Mouse (Mus musculus): Measurements from ENCODE around the gene Ccdc91. TPM values are rescaled to one million over a fixed set of nuclear protein-coding genes. Genes with fewer than 3 reads are reported as not detected.

Ccdc91 gene
- polyA plus RNA-seq, 1 experiment from 2014 or later: 25.8 TPM

DNA sequence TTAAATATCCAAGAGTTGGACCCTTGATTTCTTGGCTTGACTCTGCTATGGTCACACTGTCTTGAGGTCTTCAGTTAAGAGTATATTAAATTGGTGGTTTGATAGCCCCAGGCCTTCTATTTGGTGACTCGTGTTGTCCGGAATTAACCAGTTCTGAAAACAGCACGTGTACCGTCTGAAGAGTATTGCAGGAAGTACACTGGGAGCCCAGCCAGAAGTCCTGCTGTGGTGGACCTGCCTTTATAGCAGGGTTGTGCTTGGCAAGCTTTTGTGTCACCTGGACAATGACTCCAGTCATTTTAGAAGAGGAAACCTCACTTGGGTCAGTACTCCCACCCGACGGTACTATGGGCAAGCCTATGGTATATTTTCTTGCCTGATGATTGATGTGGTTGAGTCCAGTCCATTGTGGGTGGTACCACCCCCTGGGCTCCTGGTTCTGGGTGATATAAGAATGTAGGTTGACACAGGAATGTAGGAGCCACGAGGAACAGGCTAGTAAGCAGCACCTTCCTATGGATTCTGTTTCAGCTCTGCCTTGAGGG is 63.5 kb downstream of the Ccdc91 start:
- Histone ChIP-seq H3K9me3 (ENCODE audit: control insufficient read depth, low read length) (no peaks in the 10 kb centered on the region), H3K27me3 (replicated peaks; ENCODE audit: control insufficient read depth, insufficient read depth, low read length) (no peaks in the 10 kb centered on the region), H3K36me3 (ENCODE audit: control insufficient read depth, insufficient read depth, low read length) (no peaks in the 10 kb centered on the region), H3K4me1 (replicated peaks; ENCODE audit: control insufficient read depth, insufficient read depth, low read length) (no peaks in the 10 kb centered on the region), H3K4me2 (ENCODE audit: low read length) (no peak overlapping the region), H3K4me3 (ENCODE audit: low read depth, low read length) (no peak overlapping the region), H3K9ac (ENCODE audit: low read length) (no peak overlapping the region), H3K27ac (ENCODE audit: low read depth) (no peak overlapping the region)
- WGBS: 94% methylated on average over 7 of the region's 7 CpGs
- DNase-seq (ENCODE audit: low spot score): no peak
- no peak for ATAC-seq (replicated peaks; ENCODE audit: low FRiP score, low TSS enrichment, low read depth)

GRCm38 (mm10) chr6:147540942-147541341 is 65.3 kb downstream of the Ccdc91 start:
- ATAC-seq (replicated peaks; ENCODE audit: low FRiP score, low TSS enrichment, low read depth): no peak
- H3K36me3 ChIP-seq (ENCODE audit: control insufficient read depth, insufficient read depth, low read length): no peaks in the 10 kb centered on the region
- no peak overlapping the region for H3K9ac ChIP-seq (ENCODE audit: low read length)
- H3K27me3 ChIP-seq (replicated peaks; ENCODE audit: control insufficient read depth, insufficient read depth, low read length): no peaks in the 10 kb centered on the region
- 71% methylated on average over 6 of the region's 6 CpGs for WGBS
- no peak overlapping the region for H3K27ac ChIP-seq (ENCODE audit: low read depth)
- H3K9me3 ChIP-seq (ENCODE audit: control insufficient read depth, low read length): no peaks in the 10 kb centered on the region
- H3K4me3 ChIP-seq (ENCODE audit: low read depth, low read length): no peak overlapping the region
- no peak overlapping the region for H3K4me2 ChIP-seq (ENCODE audit: low read length)
- H3K4me1 ChIP-seq (replicated peaks; ENCODE audit: control insufficient read depth, insufficient read depth, low read length): no peaks in the 10 kb centered on the region
- DNase-seq (ENCODE audit: low spot score): no peak

DNA sequence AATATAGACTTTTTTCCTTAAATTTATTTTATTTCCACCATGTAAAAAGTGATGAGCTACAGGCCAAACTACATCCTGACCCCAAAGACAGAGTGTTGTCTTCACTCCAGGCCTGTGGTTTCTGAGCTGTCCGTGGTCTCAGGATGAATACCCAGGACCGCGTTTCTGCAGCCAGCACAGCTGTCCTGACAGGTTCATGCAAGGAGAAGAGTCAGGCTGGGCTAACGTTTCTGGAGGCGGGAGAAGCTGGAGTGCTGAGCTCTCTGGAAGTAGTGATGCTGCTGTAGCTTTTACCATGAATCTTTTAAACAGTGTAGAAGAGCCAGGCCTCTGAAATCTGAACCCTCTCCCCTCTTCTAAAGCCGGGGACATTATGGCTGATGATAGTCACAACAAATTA is 80.0 kb downstream of the Ccdc91 start:
- DNase-seq (ENCODE audit: low spot score): no peak
- Histone ChIP-seq H3K27ac (ENCODE audit: low read depth) (no peak overlapping the region), H3K4me3 (ENCODE audit: low read depth, low read length) (no peak overlapping the region), H3K4me2 (ENCODE audit: low read length) (no peak overlapping the region), H3K4me1 (replicated peaks; ENCODE audit: control insufficient read depth, insufficient read depth, low read length) (no peaks in the 10 kb centered on the region), H3K36me3 (ENCODE audit: control insufficient read depth, insufficient read depth, low read length) (no peaks in the 10 kb centered on the region), H3K9me3 (ENCODE audit: control insufficient read depth, low read length) (no peaks in the 10 kb centered on the region), H3K27me3 (replicated peaks; ENCODE audit: control insufficient read depth, insufficient read depth, low read length) (no peaks in the 10 kb centered on the region), H3K9ac (ENCODE audit: low read length) (no peak overlapping the region)
- 43% methylated on average over 6 of the region's 6 CpGs for WGBS
- no peak for ATAC-seq (replicated peaks; ENCODE audit: low FRiP score, low TSS enrichment, low read depth)

DNA sequence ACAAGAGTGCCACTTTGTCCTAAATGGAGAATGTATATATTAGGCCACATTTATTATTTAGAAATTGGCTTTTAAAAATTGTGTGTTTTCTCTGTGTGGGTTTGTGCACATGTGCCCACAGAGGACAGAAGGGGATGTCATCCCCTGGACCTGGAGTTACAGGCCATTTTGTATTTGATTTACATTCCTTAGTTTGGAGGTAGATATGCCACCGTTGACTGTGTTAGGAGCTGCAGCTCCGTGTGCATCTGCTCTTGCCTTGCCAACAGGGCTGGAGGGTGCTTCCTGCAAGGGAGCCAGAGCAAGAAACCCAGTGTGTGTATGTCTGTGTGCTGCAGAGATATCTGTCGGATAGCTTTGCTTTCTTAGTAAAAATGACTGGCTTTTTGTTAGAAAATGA is 83.7 kb downstream of the Ccdc91 start:
- ATAC-seq (replicated peaks; ENCODE audit: low FRiP score, low TSS enrichment, low read depth): no peak
- Histone ChIP-seq H3K4me1 (replicated peaks; ENCODE audit: control insufficient read depth, insufficient read depth, low read length) (no peaks in the 10 kb centered on the region), H3K27ac (ENCODE audit: low read depth) (no peak overlapping the region), H3K9me3 (ENCODE audit: control insufficient read depth, low read length) (no peaks in the 10 kb centered on the region), H3K27me3 (replicated peaks; ENCODE audit: control insufficient read depth, insufficient read depth, low read length) (no peaks in the 10 kb centered on the region), H3K9ac (ENCODE audit: low read length) (no peak overlapping the region), H3K4me3 (ENCODE audit: low read depth, low read length) (no peak overlapping the region), H3K4me2 (ENCODE audit: low read length) (no peak overlapping the region), H3K36me3 (ENCODE audit: control insufficient read depth, insufficient read depth, low read length) (no peaks in the 10 kb centered on the region)
- 71% methylated on average over 3 of the region's 3 CpGs for WGBS
- DNase-seq (ENCODE audit: low spot score): no peak

DNA sequence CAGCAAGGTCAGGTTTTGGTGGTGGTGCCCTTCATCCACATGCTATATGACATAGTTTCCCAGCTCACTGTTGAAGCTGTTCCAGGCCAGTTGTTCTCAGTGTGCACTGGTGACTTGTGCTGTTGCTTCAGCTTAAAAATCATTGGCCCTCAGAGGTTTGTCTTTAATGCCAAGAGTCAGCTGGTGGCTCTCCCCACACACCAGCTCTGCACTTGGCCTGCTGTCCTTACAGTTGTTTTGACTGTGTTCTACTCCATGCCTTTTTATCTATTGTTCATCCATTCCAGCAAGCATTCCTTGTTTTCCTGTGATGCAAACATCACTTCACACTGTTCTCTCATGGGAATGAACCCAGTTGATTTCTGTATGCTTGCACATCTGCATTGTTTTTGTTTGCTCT is 84.8 kb downstream of the Ccdc91 start:
- Histone ChIP-seq H3K9ac (ENCODE audit: low read length) (no peak overlapping the region), H3K4me1 (replicated peaks; ENCODE audit: control insufficient read depth, insufficient read depth, low read length) (no peaks in the 10 kb centered on the region), H3K27me3 (replicated peaks; ENCODE audit: control insufficient read depth, insufficient read depth, low read length) (no peaks in the 10 kb centered on the region), H3K4me2 (ENCODE audit: low read length) (no peak overlapping the region), H3K9me3 (ENCODE audit: control insufficient read depth, low read length) (no peaks in the 10 kb centered on the region), H3K36me3 (ENCODE audit: control insufficient read depth, insufficient read depth, low read length) (no peaks in the 10 kb centered on the region), H3K4me3 (ENCODE audit: low read depth, low read length) (no peak overlapping the region), H3K27ac (ENCODE audit: low read depth) (no peak overlapping the region)
- DNase-seq (ENCODE audit: low spot score) (no peak), ATAC-seq (replicated peaks; ENCODE audit: low FRiP score, low TSS enrichment, low read depth) (no peak)

DNA sequence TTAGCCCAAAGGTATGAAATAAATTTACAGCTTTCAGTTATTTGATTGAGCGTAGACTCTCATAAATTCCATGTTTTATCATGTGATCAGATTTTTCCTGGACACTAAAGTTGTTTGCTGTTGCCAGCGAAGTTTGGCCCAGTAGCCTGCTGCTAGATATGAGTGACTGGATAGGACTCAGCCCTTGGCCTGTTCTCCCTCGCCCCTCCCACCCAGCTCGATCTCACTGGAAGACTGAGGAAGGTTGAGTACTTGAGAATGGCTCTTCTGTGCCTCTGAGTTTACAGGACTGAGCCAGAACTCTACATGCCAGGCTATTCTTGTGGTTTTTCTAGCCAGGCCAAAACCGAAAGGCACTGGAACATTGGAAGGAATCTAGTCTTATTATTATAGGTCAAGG is 93.6 kb downstream of the Ccdc91 start:
- no peak overlapping the region for H3K9ac ChIP-seq (ENCODE audit: low read length)
- H3K36me3 ChIP-seq (ENCODE audit: control insufficient read depth, insufficient read depth, low read length): no peaks in the 10 kb centered on the region
- ATAC-seq (replicated peaks; ENCODE audit: low FRiP score, low TSS enrichment, low read depth) (no peak), DNase-seq (ENCODE audit: low spot score) (no peak)
- H3K4me1 ChIP-seq (replicated peaks; ENCODE audit: control insufficient read depth, insufficient read depth, low read length): no peaks in the 10 kb centered on the region
- no peaks in the 10 kb centered on the region for H3K27me3 ChIP-seq (replicated peaks; ENCODE audit: control insufficient read depth, insufficient read depth, low read length)
- H3K27ac ChIP-seq (ENCODE audit: low read depth): no peak overlapping the region
- 92% methylated on average over 5 of the region's 5 CpGs for WGBS
- H3K4me2 ChIP-seq (ENCODE audit: low read length): no peak overlapping the region
- no peak overlapping the region for H3K4me3 ChIP-seq (ENCODE audit: low read depth, low read length)
- H3K9me3 ChIP-seq (ENCODE audit: control insufficient read depth, low read length): no peaks in the 10 kb centered on the region

- H3K36me3 ChIP-seq (ENCODE audit: control insufficient read depth, insufficient read depth, low read length): no peaks in the 10 kb centered on the region
- peaks cover 5% of the 10 kb centered on the region; the same call in 1 of the 2 replicates for H3K4me1 ChIP-seq (replicated peaks; ENCODE audit: control insufficient read depth, insufficient read depth, low read length)
- no peak overlapping the region for H3K9ac ChIP-seq (ENCODE audit: low read length)
- ATAC-seq (replicated peaks; ENCODE audit: low FRiP score, low TSS enrichment, low read depth) (no peak), DNase-seq (ENCODE audit: low spot score) (no peak)
- H3K27ac ChIP-seq (ENCODE audit: low read depth): no peak overlapping the region
- no peaks in the 10 kb centered on the region for H3K27me3 ChIP-seq (replicated peaks; ENCODE audit: control insufficient read depth, insufficient read depth, low read length)
- no peak overlapping the region for H3K4me2 ChIP-seq (ENCODE audit: low read length)
- no peak overlapping the region for H3K4me3 ChIP-seq (ENCODE audit: low read depth, low read length)
- no peaks in the 10 kb centered on the region for H3K9me3 ChIP-seq (ENCODE audit: control insufficient read depth, low read length)
- WGBS: 61% methylated on average over 4 of the region's 4 CpGs
Observed at GRCm38 (mm10) chr6:147573137-147573536, 97.5 kb downstream of the Ccdc91 start.

DNA sequence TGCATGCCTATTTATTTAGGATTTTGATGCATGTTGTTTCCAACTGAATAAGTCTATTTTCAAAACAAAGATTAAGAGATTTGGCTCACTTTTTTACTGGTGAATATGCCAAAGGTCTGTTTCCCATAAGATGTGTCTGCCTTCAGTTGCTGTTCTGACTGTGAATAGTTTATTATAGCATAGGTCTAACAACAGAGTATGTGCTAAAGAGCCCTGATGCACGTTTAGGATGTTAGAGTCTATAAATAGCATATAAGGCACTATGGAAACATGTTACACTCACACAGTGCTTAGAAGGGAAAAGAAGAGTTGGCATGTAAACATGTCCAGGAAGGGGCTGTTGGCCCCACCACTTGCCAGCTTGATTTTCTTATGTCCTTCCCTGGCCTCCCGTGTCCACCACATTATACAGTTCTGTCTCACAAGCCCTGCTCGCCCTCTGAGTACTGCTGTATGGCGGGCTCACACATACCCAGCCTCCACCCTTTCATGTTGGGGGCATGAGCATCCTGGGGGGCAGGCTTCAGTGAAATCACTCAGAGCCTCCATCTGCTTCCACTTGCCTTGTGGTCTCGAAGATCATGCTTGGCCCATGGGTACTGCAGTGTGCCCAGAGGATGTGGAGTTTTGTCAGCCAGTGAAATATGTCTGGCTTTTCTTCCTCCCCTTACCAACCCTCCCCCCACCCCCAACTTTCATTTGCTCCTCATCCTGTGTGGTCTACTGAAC is 99.0 kb downstream of the Ccdc91 start:
- ATAC-seq (replicated peaks; ENCODE audit: low FRiP score, low TSS enrichment, low read depth) (no peak), DNase-seq (ENCODE audit: low spot score) (no peak)
- WGBS: 40% methylated on average over 5 of the region's 5 CpGs

GRCm38 (mm10) chr6:147575183-147575784 is 99.7 kb downstream of the Ccdc91 start:
- no peak overlapping the region for H3K27ac ChIP-seq (ENCODE audit: low read depth)
- H3K27me3 ChIP-seq (replicated peaks; ENCODE audit: control insufficient read depth, insufficient read depth, low read length): no peaks in the 10 kb centered on the region
- no peak for DNase-seq (ENCODE audit: low spot score)
- H3K4me1 ChIP-seq (replicated peaks; ENCODE audit: control insufficient read depth, insufficient read depth, low read length): peaks cover 5% of the 10 kb centered on the region; the same call in 1 of the 2 replicates
- H3K9me3 ChIP-seq (ENCODE audit: control insufficient read depth, low read length): no peaks in the 10 kb centered on the region
- H3K4me2 ChIP-seq (ENCODE audit: low read length): no peak overlapping the region
- no peak overlapping the region for H3K4me3 ChIP-seq (ENCODE audit: low read depth, low read length)
- no peaks in the 10 kb centered on the region for H3K36me3 ChIP-seq (ENCODE audit: control insufficient read depth, insufficient read depth, low read length)
- ATAC-seq (replicated peaks; ENCODE audit: low FRiP score, low TSS enrichment, low read depth): no peak
- WGBS: 39% methylated on average over 11 of the region's 11 CpGs
- H3K9ac ChIP-seq (ENCODE audit: low read length): no peak overlapping the region

More for the DNA sequence above, 99.0 kb downstream of the Ccdc91 start:
- H3K4me2 ChIP-seq (ENCODE audit: low read length): no peak overlapping the region
- H3K36me3 ChIP-seq (ENCODE audit: control insufficient read depth, insufficient read depth, low read length): no peaks in the 10 kb centered on the region
- no peak overlapping the region for H3K4me3 ChIP-seq (ENCODE audit: low read depth, low read length)
- H3K9me3 ChIP-seq (ENCODE audit: control insufficient read depth, low read length): no peaks in the 10 kb centered on the region
- H3K4me1 ChIP-seq (replicated peaks; ENCODE audit: control insufficient read depth, insufficient read depth, low read length): peaks cover 5% of the 10 kb centered on the region; the same call in 1 of the 2 replicates
- no peak overlapping the region for H3K9ac ChIP-seq (ENCODE audit: low read length)
- no peaks in the 10 kb centered on the region for H3K27me3 ChIP-seq (replicated peaks; ENCODE audit: control insufficient read depth, insufficient read depth, low read length)
- no peak overlapping the region for H3K27ac ChIP-seq (ENCODE audit: low read depth)
